Mouse (Mus musculus): ENCODE measurements around the gene Cdk20. TPM values are rescaled to one million over a fixed set of nuclear protein-coding genes. Genes with fewer than 3 reads are reported as not detected.

The Cdk20 gene
- polyA plus RNA-seq, 1 experiment: 9.6 TPM

DNA sequence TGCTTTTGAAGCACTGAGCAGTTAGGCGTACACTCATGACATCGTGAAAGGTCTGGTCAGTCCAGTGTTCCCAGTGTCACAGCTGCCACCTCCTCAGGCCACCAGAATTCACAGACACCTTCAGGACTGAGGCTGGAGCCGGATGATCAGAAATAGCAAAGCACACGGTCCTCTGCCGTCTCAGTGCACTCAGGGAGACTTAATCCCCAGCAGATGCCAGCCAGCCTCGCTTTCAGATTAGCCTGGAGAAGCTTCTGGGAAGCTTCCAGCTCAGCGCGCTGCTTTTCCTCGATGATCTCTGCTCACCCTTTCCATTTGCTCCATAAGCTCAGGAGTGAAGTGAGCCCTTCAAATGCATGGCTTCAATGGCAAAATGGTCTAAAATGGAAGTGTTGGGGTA is 33.1 kb downstream of the Cdk20 start:
- TF ChIP-seq FLI1 (IDR thresholded peaks at IDR 0.05; ENCODE audit: low read length) (no peak), GATA1 (IDR thresholded peaks at IDR 0.05; ENCODE audit: borderline replicate concordance, low read length) (no peak)
- peaks cover 18% of the 10 kb centered on the region for H3K9me3 ChIP-seq
- H3K36me3 ChIP-seq (replicated peaks; ENCODE audit: low read length): no peaks in the 10 kb centered on the region
- H3K4me3 ChIP-seq (replicated peaks): peak overlapping the region; percentile 40
- no peaks in the 10 kb centered on the region for H3K27me3 ChIP-seq (replicated peaks)
- no peaks in the 10 kb centered on the region for H3K4me1 ChIP-seq

GRCm38 (mm10) chr13:64467886-64468285 is 35.8 kb downstream of the Cdk20 start:
- Histone ChIP-seq H3K9me3 (peaks cover 8% of the 10 kb centered on the region), H3K36me3 (replicated peaks; ENCODE audit: low read length) (no peaks in the 10 kb centered on the region), H3K27me3 (replicated peaks) (no peaks in the 10 kb centered on the region), H3K4me1 (no peaks in the 10 kb centered on the region), H3K4me3 (replicated peaks) (no peak overlapping the region)
- TF ChIP-seq FLI1 (IDR thresholded peaks at IDR 0.05; ENCODE audit: low read length): no peak
- no peak for TF ChIP-seq GATA1 (IDR thresholded peaks at IDR 0.05; ENCODE audit: borderline replicate concordance, low read length)

- H3K27me3 ChIP-seq (replicated peaks): no peaks in the 10 kb centered on the region
- H3K4me1 ChIP-seq: no peaks in the 10 kb centered on the region
- H3K36me3 ChIP-seq (replicated peaks; ENCODE audit: low read length): no peaks in the 10 kb centered on the region
- no peaks in the 10 kb centered on the region for H3K9me3 ChIP-seq
- no peak for TF ChIP-seq GATA1 (IDR thresholded peaks at IDR 0.05; ENCODE audit: borderline replicate concordance, low read length)
- no peak for TF ChIP-seq FLI1 (IDR thresholded peaks at IDR 0.05; ENCODE audit: low read length)
- no peak overlapping the region for H3K4me3 ChIP-seq (replicated peaks)
Measured at GRCm38 (mm10) chr13:64477968-64478367, 45.9 kb downstream of the Cdk20 start.

GRCm38 (mm10) chr13:64479960-64480359 is 47.8 kb downstream of the Cdk20 start:
- Histone ChIP-seq H3K4me3 (replicated peaks) (no peak overlapping the region), H3K9me3 (no peaks in the 10 kb centered on the region)
- TF ChIP-seq FLI1 (IDR thresholded peaks at IDR 0.05; ENCODE audit: low read length): no peak

GRCm38 (mm10) chr13:64489886-64490285 is 57.8 kb downstream of the Cdk20 start:
- Histone ChIP-seq H3K36me3 (replicated peaks; ENCODE audit: low read length) (no peaks in the 10 kb centered on the region), H3K4me1 (no peaks in the 10 kb centered on the region), H3K27me3 (replicated peaks) (no peaks in the 10 kb centered on the region), H3K4me3 (replicated peaks) (no peak overlapping the region), H3K9me3 (peaks cover 5% of the 10 kb centered on the region; the same call in 1 of the 2 replicates)
- TF ChIP-seq GATA1 (IDR thresholded peaks at IDR 0.05; ENCODE audit: borderline replicate concordance, low read length): no peak
- TF ChIP-seq FLI1 (IDR thresholded peaks at IDR 0.05; ENCODE audit: low read length): no peak

More at GRCm38 (mm10) chr13:64479960-64480359, 47.8 kb downstream of the Cdk20 start:
- Histone ChIP-seq H3K27me3 (replicated peaks) (no peaks in the 10 kb centered on the region), H3K4me1 (no peaks in the 10 kb centered on the region), H3K36me3 (replicated peaks; ENCODE audit: low read length) (no peaks in the 10 kb centered on the region)

Other genes with a start within 250 kb of the Cdk20 start
- gene Cdc14b, start 157.0 kb upstream of the Cdk20 start, polyA plus RNA-seq (2012; ENCODE audit: insufficient read depth, low replicate concordance): 0.13 TPM in 1 of 2 replicates, not detected in the other
- gene Aaed1, start 119.6 kb upstream of the Cdk20 start, polyA plus RNA-seq (2012; ENCODE audit: insufficient read depth, low replicate concordance): 0.85 and 1.3 TPM in 2 replicates
- 15.0 TPM in 1 of 2 replicates, not detected in the other for gene Ctsl, start 61.4 kb upstream of the Cdk20 start, polyA plus RNA-seq (2012; ENCODE audit: insufficient read depth, low replicate concordance)
- gene Fam240b, start 65.5 kb downstream of the Cdk20 start, polyA plus RNA-seq (2012; ENCODE audit: insufficient read depth, low replicate concordance): not detected in 2 replicates